ENCODE assay signal across 22 mouse cellular contexts in the genomic region with DNA sequence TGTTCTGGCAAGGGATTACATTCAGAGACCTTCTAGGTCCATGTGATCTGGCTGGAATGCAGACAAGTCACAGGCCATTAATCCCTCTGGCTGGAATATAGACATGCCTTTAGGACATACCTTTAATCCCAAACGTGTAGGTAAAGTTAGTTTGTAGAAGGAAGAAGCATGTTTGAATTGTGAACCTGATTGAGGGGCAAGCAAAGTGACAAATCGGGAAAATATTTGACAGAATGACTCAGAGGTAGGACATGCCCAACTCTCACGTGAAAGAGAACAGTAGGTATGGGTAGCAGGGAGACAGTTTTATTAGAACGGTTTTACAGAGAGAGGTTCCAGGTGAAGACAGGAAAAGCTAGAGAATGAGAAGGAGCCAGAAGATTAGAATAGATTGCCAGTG. TPM values are rescaled to one million over a fixed set of nuclear protein-coding genes. Genes with fewer than 3 reads are reported as not detected.
DNase-seq lines count a peak whose midpoint lies in the region; ATAC-seq and TF ChIP-seq lines count a peak whose summit lies in the region.
"Had no signal": no experiment of that assay in that cellular context is flagged by ENCODE, and none has a peak within 500 bp of the region (broad histone marks: within the 10 kb centered on the region; RNA-seq: fewer than 3 reads in every experiment).

No protein-coding gene starts in this region.

- no peak for TF ChIP-seq CTCF in bone marrow macrophage, adult 2 months (IDR thresholded peaks at IDR 0.05; ENCODE audit: low read depth, low read length)

- no peaks in the 10 kb centered on the region for H3K4me1 ChIP-seq in kidney, embryonic 16.5 days (ENCODE audit: insufficient read depth, low read length)
- peaks cover 31% of the 10 kb centered on the region for H3K4me1 ChIP-seq in bone marrow macrophage, adult 2 months (ENCODE audit: control insufficient read depth, insufficient read depth, low read length)
- H3K4me1 ChIP-seq: forebrain, embryonic 13.5 days; heart, embryonic 15.5 days; hindbrain, embryonic 13.5 days had no signal

- DNase-seq in kidney, postnatal 25 days: no peak
- peak; percentile 61 for DNase-seq in 3T3-L1 (ENCODE audit: low read depth, low spot score)
- DNase-seq in NIH3T3 (ENCODE audit: low read depth): peak; percentile 43
- no peak for DNase-seq in heart, adult 9 months (ENCODE audit: low spot score in 2 of 2)
- DNase-seq in urinary bladder, adult 18-20 months (ENCODE audit: low spot score in 2 of 2): no peak
- DNase-seq: adrenal gland, adult 8-10 months; adrenal gland, postnatal 36 days; cerebellum, adult 18-20 months; cerebellum, postnatal 10 days; forebrain, postnatal 0 days; gastrocnemius, postnatal 25 days; heart, adult 11 months; heart, postnatal 14 days had no signal

- no peak overlapping the region for H3K9ac ChIP-seq in kidney, embryonic 16.5 days (replicated peaks; ENCODE audit: low read length)
- H3K9ac ChIP-seq: forebrain, embryonic 13.5 days; forebrain, postnatal 0 days; heart, embryonic 15.5 days; hindbrain, embryonic 13.5 days had no signal

- no peak overlapping the region for H3K4me3 ChIP-seq in kidney, embryonic 16.5 days (ENCODE audit: low read length)
- no peak overlapping the region for H3K4me3 ChIP-seq in bone marrow macrophage, adult 2 months (ENCODE audit: insufficient read depth, low read length)
- H3K4me3 ChIP-seq: embryonic facial prominence, embryonic 10.5 days; forebrain, embryonic 13.5 days; heart, embryonic 15.5 days; hindbrain, embryonic 13.5 days had no signal

- no peaks in the 10 kb centered on the region for H3K36me3 ChIP-seq in kidney, embryonic 16.5 days (ENCODE audit: insufficient read depth, low read length)
- H3K36me3 ChIP-seq: embryonic facial prominence, embryonic 10.5 days; heart, embryonic 15.5 days; hindbrain, embryonic 13.5 days had no signal

- no peaks in the 10 kb centered on the region for H3K27me3 ChIP-seq in kidney, embryonic 16.5 days (ENCODE audit: insufficient read depth, low read length)
- H3K27me3 ChIP-seq: forebrain, embryonic 13.5 days; heart, embryonic 15.5 days; hindbrain, embryonic 13.5 days had no signal

- no peak for TF ChIP-seq POLR2A in bone marrow macrophage, adult 2 months (IDR thresholded peaks at IDR 0.05; ENCODE audit: borderline replicate concordance, low read depth, low read length)

- WGBS in kidney, embryonic 16.5 days: 55% methylated on average over 4 of the region's 4 CpGs

- H3K9me3 ChIP-seq in kidney, embryonic 16.5 days (ENCODE audit: low read length): no peaks in the 10 kb centered on the region
- H3K9me3 ChIP-seq: embryonic facial prominence, embryonic 10.5 days; forebrain, embryonic 13.5 days; heart, embryonic 15.5 days; hindbrain, embryonic 13.5 days had no signal

- no peak overlapping the region for H3K27ac ChIP-seq in kidney, embryonic 16.5 days (ENCODE audit: low read length)
- H3K27ac ChIP-seq in bone marrow macrophage, adult 2 months (ENCODE audit: insufficient read depth, low read depth, low read length): peak overlapping the region; percentile 96
- H3K27ac ChIP-seq: embryonic facial prominence, embryonic 10.5 days; forebrain, embryonic 13.5 days; heart, embryonic 15.5 days; hindbrain, embryonic 13.5 days; hindbrain, postnatal 0 days had no signal

- no peak overlapping the region for H3K4me2 ChIP-seq in kidney, embryonic 16.5 days (replicated peaks; ENCODE audit: low read depth, low read length)
- H3K4me2 ChIP-seq: forebrain, embryonic 13.5 days; heart, embryonic 11.5 days; heart, embryonic 15.5 days; hindbrain, embryonic 13.5 days had no signal

- peak; percentile 62; the same call in 1 of the 2 replicates for ATAC-seq in kidney, embryonic 16.5 days (ENCODE audit: low FRiP score, low TSS enrichment)
- ATAC-seq: forebrain, embryonic 13.5 days; forebrain, postnatal 0 days; hindbrain, postnatal 0 days had no signal

RNA-seq across cellular contexts. Expression of gene Retn, which starts 8.0 kb away (rescaled TPM):
- polyA plus RNA-seq in kidney, embryonic 16.5 days (2015; fragmentation: Nextera tagmentation; extraction: Ambion mirVana): 0.31 and 0.55 TPM in 2 replicates
- polyA plus RNA-seq in bone marrow macrophage, adult 2 months (2012; ENCODE audit: insufficient read depth, insufficient read length, missing spikeins): not detected in 2 replicates
- polyA plus RNA-seq: heart, embryonic 11.5 days; heart, embryonic 15.5 days had no signal

RNA-seq across cellular contexts. Expression of gene Stxbp2, which starts 16.8 kb away (rescaled TPM):
- 102 and 105 TPM in 2 replicates for polyA plus RNA-seq in kidney, embryonic 16.5 days (2015; fragmentation: Nextera tagmentation; extraction: Ambion mirVana)
- polyA plus RNA-seq in bone marrow macrophage, adult 2 months (2012; ENCODE audit: insufficient read depth, insufficient read length, missing spikeins): 312 and 315 TPM in 2 replicates

RNA-seq across cellular contexts. Expression of gene Mcemp1, which starts 18.0 kb away (rescaled TPM):
- polyA plus RNA-seq in kidney, embryonic 16.5 days (2015; fragmentation: Nextera tagmentation; extraction: Ambion mirVana): 0.20 and 0.50 TPM in 2 replicates
- polyA plus RNA-seq in bone marrow macrophage, adult 2 months (2012; ENCODE audit: insufficient read depth, insufficient read length, missing spikeins): 2.0 and 3.1 TPM in 2 replicates
- polyA plus RNA-seq: heart, embryonic 11.5 days had no signal

RNA-seq across cellular contexts. Expression of gene Pcp2, which starts 22.2 kb away (rescaled TPM):
- 0.48 and 0.51 TPM in 2 replicates for polyA plus RNA-seq in kidney, embryonic 16.5 days (2015; fragmentation: Nextera tagmentation; extraction: Ambion mirVana)
- polyA plus RNA-seq in bone marrow macrophage, adult 2 months (2012; ENCODE audit: insufficient read depth, insufficient read length, missing spikeins): not detected in 2 replicates
- polyA plus RNA-seq: forebrain, postnatal 0 days; intestine, embryonic 14.5 days had no signal

RNA-seq across cellular contexts. Expression of gene Fcor, which starts 24.6 kb away (rescaled TPM):
- 13.2 and 14.8 TPM in 2 replicates for polyA plus RNA-seq in kidney, embryonic 16.5 days (2015; fragmentation: Nextera tagmentation; extraction: Ambion mirVana)
- 3.6 and 4.5 TPM in 2 replicates for polyA plus RNA-seq in bone marrow macrophage, adult 2 months (2012; ENCODE audit: insufficient read depth, insufficient read length, missing spikeins)

Comparison
In these comparisons a context has a peak if more than half of its experiments do, and no peak if none do; other contexts are left out.
1. DNase-seq: peak in 3T3-L1 (single experiment) and NIH3T3 (single experiment); none in kidney, postnatal 25 days (0 of 2), heart, adult 9 months (0 of 2) and urinary bladder, adult 18-20 months (0 of 2).